Mouse (Mus musculus) heart, postnatal 10 days (tissue): Measurements from ENCODE around the gene 9130230L23Rik. TPM values are rescaled to one million over a fixed set of nuclear protein-coding genes. Genes with fewer than 3 reads are reported as not detected.
A peak's percentile ranks its signal among the peaks of the same experiment; 100 is the strongest.

ENCODE experiments used
- DNase-seq, 2 experiments: peaks; one replicate each; pipeline ENCODE4 v3.0.0; 2021
- intact Hi-C: fragments of 180-260 bp; cut with DNase I; formaldehyde crosslinking; loops from one replicate; pipeline ENCODE4 v1.15.1; 2025
- total RNA-seq, 2 experiments: library from RNA; stranded (reverse); gene quantifications; 2 replicates each; pipeline ENCODE4 v1.2.3; 2021

The 9130230L23Rik gene
- not detected for total RNA-seq

DNA sequence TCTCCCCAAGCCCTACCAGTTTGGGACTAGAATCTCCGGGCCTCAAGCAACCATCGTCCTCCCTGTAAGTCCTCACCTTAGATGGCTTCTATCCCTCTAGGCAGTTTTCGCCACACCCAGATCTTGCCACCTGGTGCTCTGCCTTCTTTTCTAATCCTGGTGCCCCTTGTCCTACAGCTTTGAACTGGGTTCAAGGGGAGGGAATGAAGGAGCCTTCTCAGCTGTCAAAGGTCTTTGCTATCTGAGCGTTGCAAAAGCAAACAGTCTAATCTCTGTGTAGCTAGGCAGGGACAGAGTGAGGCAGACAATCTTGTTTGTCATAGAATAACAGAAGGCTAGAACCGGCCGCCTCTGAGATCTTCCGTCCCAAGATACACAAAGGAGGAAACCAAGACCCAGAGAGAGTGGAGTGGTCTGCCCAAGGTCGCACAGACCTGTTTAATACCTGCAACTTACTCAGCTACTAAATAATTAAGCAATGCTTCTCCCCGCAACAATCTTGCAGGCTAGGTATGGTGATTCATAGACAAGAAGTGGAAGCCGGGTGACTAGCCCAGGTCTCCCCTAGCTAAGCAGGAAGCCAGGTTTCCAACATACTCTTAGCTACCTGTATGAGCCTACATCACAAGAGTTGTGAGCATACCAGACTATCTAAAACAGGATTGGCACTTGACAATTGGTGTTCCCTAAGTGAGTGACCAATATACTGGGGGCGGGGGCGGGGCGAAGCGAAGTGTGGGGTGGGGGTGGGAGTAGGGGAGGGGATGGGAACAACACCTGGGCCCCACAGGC lies at the start of gene 9130230L23Rik:
9130230L23Rik (minus strand) TSS at position 152 of the 792 bp plus-strand sequence.
- intact Hi-C loops, result no loop called here

DNA sequence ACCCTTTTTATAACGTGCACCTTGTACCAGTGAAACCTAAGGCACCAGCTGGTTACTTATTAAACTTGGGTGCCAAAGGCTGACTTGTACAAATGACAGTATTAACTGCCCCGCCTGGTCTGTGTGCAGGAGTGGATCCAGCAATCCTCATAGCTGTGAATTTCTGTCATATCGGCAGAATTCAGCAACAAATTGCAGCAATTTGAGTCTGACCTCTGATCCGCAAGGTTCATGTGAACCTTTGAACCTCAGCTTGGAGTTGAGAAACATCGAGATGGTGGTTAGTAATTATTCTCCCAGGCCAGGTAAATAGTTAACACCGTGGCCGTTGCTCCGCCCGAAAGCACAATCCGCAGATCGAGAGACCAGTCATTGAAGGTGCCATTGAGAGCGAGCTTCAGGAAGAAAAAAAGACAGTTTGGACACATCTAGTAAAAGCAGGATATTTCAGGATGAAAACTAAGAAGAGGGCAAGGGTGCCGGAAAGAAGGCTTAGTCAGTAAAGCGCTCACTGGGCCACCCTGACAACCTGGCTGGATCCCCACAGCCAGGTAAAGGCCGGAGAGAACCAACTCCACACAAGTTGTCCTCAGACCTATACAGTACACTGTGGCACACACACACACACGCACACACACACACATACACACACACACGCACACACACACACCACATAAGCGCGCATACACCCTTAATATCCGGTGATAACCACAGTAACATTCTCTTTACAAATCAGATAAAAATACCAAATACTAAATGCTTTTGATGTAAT lies 48.9 kb upstream of the 9130230L23Rik start:
- intact Hi-C loops, result no loop called here
- no peak for DNase-seq

More for the DNA sequence above, at the start of gene 9130230L23Rik:
- DNase-seq, result peak in 1 of 2 experiments; percentile 5

DNA sequence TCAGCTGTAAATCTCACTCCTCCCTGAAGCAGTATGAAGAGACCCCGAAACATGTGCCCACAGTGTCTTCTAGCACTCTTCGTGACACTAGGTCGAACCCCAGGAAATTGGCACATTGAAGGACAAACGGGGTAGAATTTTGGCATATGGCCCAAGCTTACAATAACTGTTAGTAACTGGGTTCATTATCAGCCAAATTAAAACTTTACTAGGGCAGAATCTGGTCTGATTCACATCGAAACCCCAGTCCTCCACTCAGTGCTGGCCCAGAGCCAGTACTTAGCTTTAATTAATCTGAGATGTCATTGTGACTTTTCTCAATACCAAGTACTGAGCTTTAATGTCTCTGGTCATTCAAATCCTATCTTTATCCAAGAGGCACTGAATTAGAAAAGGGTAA lies 46.8 kb upstream of the 9130230L23Rik start:
- DNase-seq, result no peak
- intact Hi-C loops, result no loop called here

- DNase-seq, result no peak
- intact Hi-C loops, result no loop called here
Measured at GRCm38 (mm10) chr5:66046356-66046755, 42.3 kb upstream of the 9130230L23Rik start.

DNA sequence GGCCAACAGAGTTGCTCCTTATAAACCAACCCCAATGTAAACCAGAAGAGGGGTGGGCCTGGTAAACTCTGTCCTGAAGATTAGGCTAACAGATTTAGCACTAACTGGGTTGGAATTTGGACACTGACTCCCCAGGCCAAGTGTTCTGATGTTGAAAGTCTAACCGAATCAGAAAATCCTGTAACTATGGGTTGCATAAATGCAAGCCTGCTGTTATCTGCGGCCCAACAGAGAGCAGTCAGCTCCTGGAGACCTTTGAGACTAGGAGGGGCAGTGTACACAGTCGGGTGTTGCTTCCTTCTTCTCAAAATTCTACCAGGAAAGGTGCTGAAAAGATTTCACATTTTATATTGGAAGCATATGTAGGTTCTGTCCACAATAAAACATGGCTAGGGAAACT lies 39.8 kb upstream of the 9130230L23Rik start:
- intact Hi-C loops, result no loop called here

DNA sequence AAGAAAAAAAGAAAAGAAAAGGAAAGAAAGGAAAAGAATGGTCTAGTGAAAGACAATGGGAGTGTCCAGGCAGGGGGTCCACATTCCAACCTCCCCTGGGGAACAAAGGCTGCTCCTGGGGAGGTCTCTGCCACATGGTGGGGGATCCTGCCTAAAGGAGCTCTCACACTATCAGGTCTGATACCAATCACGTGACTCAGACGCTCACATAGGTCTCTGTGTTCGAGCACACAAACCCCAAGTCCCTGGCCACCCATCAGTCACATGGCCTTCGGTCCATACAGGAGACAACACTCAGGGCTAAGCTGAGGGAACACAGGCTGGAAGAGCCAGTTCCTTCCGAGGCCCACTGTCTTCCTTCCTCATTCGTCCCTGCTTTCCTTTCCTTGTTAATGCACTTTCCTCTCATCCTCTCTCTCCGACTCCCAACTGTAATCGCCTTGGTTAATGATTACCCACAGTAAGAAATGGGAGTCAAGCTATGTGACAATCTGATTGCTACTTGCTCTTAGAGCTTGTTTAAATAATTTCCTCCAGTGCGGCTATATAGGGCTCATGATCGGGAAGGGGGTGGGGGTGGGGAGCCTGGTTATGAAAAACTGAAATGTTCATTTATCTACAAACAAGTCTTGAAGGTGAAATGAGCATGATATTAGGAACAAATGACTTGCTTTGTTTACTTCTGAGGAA lies 38.7 kb upstream of the 9130230L23Rik start:
- intact Hi-C loops, result no loop called here
- DNase-seq, result no peak

More for the DNA sequence above, 39.8 kb upstream of the 9130230L23Rik start:
- no peak for DNase-seq

GRCm38 (mm10) chr5:66040744-66041279 lies 36.7 kb upstream of the 9130230L23Rik start:
- DNase-seq, result no peak
- intact Hi-C loops, result no loop called here

DNA sequence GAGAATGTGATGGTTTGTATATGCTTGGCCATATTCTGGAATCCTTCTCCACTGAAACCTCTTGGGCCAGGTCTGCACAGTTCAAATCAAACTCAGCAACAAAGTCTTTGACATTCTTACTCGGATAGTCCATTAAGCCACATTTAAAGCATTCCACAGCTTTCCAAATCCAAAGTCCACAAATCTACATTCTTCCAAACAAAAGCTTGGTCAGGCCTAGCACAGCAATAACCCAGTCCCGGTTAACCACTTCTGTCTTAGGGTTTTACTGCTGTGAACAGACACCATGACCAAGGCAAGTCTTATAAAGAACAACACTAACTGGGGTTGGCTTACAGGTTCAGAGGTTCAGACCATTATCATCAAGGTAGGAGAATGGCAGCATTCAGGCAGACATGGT lies 35.7 kb upstream of the 9130230L23Rik start:
- intact Hi-C loops, result no loop called here
- no peak for DNase-seq

- no peak for DNase-seq
- intact Hi-C loops, result no loop called here
Measured at GRCm38 (mm10) chr5:66037066-66037465, 33.0 kb upstream of the 9130230L23Rik start.

- intact Hi-C loops, result no loop called here
- no peak for DNase-seq
Measured at GRCm38 (mm10) chr5:66036440-66037054, 32.5 kb upstream of the 9130230L23Rik start.

GRCm38 (mm10) chr5:66034375-66035195 lies 30.5 kb upstream of the 9130230L23Rik start:
- DNase-seq, result no peak
- intact Hi-C loops, result no loop called here

- no peak for DNase-seq
Measured at GRCm38 (mm10) chr5:66032826-66033225, 28.7 kb upstream of the 9130230L23Rik start.

DNA sequence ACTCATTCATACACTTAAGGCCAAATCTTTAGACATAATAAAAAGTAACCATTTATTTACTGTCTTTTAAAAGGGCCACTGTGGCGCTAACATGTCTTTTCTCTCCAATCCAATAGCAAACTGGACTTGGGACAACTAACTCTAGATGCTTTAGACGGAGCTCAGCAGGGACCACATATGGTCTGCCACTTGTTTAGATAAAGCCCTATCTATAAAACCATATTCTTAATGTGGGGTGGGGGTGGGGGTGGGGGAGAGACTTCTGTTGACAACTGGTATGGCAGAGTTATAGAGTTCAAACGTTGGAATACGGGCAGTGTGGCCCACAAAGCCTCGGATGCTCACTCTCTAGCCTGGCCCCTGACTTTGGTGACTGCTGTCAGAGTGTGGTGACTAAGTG lies 27.6 kb upstream of the 9130230L23Rik start:
- DNase-seq, result no peak
- intact Hi-C loops, result no loop called here

More at GRCm38 (mm10) chr5:66032826-66033225, 28.7 kb upstream of the 9130230L23Rik start:
- intact Hi-C loops, result no loop called here

DNA sequence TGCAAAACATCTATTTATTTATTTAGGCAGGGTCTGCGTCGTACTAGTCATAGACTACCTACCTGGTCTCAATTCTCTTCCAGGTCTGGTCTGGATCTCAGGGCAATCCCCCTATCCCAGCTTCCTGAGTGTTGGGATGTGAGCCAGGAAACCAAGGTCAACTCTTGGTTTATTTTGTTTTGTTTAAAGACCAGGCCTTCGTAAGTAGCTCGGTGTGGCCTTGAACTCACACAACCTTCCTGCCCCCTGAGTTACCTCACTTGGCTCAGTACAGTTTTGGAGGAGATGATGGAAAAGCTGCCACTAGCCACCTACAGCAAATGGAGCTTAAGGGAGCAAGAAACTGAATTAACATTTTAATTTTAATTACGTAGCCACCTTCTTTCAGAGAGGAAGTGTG lies 24.1 kb upstream of the 9130230L23Rik start:
- intact Hi-C loops, result no loop called here
- no peak for DNase-seq

DNA sequence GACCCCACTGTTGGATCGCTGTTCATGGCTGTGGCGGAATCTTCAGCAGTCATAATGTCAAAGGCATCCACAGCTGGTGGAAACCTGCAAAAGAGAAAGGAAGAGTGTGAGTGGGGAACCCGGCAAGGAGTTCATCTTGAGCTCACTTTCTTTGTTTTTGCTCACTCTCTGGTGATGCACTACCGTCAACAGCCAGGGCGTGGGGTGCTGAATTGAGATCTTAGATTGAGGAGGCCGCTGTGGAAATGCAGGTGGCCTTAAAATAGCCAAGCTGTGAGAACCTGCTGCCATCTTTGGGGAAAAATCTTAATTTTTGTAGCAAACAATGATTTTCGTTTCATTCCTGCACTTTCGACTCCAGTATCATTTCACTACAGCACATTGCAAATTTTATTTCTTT lies 23.1 kb upstream of the 9130230L23Rik start:
- DNase-seq, result no peak
- intact Hi-C loops, result no loop called here

- intact Hi-C loops, result no loop called here
Measured at GRCm38 (mm10) chr5:66026796-66027195, 22.7 kb upstream of the 9130230L23Rik start.

DNA sequence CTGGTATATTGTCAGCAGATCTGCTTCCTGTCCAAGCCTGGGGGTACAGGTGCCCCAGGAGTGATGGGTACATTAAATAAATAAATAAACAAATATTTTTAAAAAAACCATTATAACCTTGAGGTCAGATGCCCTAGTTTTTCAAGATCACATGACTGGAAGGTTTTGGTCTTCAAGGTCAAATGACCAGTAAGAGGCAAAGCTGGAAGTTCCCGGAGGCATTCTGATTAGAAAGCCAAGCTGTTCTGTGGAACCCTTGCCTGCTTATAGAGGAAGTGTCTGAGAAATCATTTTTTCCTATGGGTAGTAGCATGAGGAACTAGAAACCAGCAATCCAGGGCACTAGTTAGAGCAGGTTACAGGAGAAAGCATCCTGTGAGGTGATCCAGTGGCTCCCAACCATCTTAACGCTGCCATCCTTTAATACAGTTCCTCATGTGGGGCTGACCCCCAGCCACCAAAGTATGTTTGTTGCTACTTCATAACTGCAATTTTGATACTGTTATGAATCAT lies 11.4 kb upstream of the 9130230L23Rik start:
- no peak for DNase-seq
- intact Hi-C loops, result no loop called here

More at GRCm38 (mm10) chr5:66026796-66027195, 22.7 kb upstream of the 9130230L23Rik start:
- no peak for DNase-seq

GRCm38 (mm10) chr5:66014437-66014836 lies 10.4 kb upstream of the 9130230L23Rik start:
- DNase-seq, result no peak
- intact Hi-C loops, result no loop called here

GRCm38 (mm10) chr5:66013999-66014398 lies 9.9 kb upstream of the 9130230L23Rik start:
- intact Hi-C loops, result no loop called here
- DNase-seq, result no peak
